Mouse (Mus musculus): ENCODE measurements around the gene Glcci1.

DNA sequence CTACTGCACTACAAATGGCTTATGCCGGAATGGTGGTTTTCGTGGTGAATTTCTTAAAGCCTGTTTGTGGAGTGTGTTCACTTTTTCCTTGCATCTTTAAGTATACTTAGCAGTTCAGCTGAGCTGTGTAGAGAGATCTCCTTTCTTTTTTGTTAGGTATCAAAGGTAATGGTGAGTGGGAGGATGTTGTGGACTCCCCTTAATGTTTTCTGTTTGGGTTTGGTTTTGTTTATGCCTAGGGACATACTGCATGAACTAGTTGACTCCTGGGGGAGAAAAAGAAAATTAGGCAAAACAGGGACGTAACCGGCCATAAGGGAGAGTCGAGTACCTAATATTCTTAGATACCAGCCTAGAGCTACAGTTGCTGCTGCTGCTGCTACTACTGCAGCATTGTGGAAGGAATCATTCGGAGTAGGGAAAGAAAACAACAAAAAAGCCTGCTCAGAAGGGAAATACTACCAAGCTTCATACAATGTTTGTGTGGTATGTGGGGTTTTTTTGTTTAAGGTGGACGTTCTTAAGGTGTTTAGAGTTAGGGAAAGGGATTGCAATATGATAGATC is 1.5 kb downstream of the Glcci1 start:
- no peak for TF ChIP-seq CTCF (IDR thresholded peaks at IDR 0.05; ENCODE audit: borderline replicate concordance, extremely low read depth, insufficient read depth, insufficient read length)
- no peak for TF ChIP-seq POLR2A (IDR thresholded peaks at IDR 0.05; ENCODE audit: borderline replicate concordance, extremely low read depth, insufficient read depth, insufficient read length, poor library complexity, severe bottlenecking)

Measured in brain, embryonic 14.5 days (tissue).